Mouse (Mus musculus) monocyte, adult 2 months (primary cell): ENCODE measurements around the gene Farsb.

Experiments used
- DNase-seq, 2 experiments: peaks; one replicate each; pipeline ENCODE4 v3.0.0; 2022; ENCODE audit warnings: low spot score in 2 of 2, low read depth in 1 of 2

Farsb gene

GRCm38 (mm10) chr1:78422576-78422975 is 66.1 kb downstream of the Farsb start:
- no peak for DNase-seq

GRCm38 (mm10) chr1:78421749-78422148 is 66.9 kb downstream of the Farsb start:
- no peak for DNase-seq

GRCm38 (mm10) chr1:78420271-78420670 is 68.4 kb downstream of the Farsb start:
- no peak for DNase-seq

- no peak for DNase-seq
These were observed 69.1 kb downstream of the Farsb start for GRCm38 (mm10) chr1:78419593-78419992.

GRCm38 (mm10) chr1:78417154-78417911 is 71.4 kb downstream of the Farsb start:
- no peak for DNase-seq

GRCm38 (mm10) chr1:78414421-78414820 is 74.3 kb downstream of the Farsb start:
- DNase-seq, result no peak

- DNase-seq, result no peak
These were observed 76.0 kb downstream of the Farsb start for GRCm38 (mm10) chr1:78412668-78413067.

GRCm38 (mm10) chr1:78409396-78409795 is 79.3 kb downstream of the Farsb start:
- DNase-seq, result no peak

GRCm38 (mm10) chr1:78401413-78401812 is 87.3 kb downstream of the Farsb start:
- no peak for DNase-seq

GRCm38 (mm10) chr1:78399755-78400154 is 88.9 kb downstream of the Farsb start:
- no peak for DNase-seq

- DNase-seq, result no peak
These were observed 92.3 kb downstream of the Farsb start for GRCm38 (mm10) chr1:78396320-78396913.

GRCm38 (mm10) chr1:78395737-78396136 is 93.0 kb downstream of the Farsb start:
- DNase-seq, result no peak

- no peak for DNase-seq
These were observed 93.4 kb downstream of the Farsb start for GRCm38 (mm10) chr1:78395191-78395735.

GRCm38 (mm10) chr1:78388848-78389247 is 99.8 kb downstream of the Farsb start:
- no peak for DNase-seq

GRCm38 (mm10) chr1:78387854-78388253 is 100.8 kb downstream of the Farsb start:
- no peak for DNase-seq

GRCm38 (mm10) chr1:78380950-78381349 is 107.7 kb downstream of the Farsb start:
- DNase-seq, result no peak

- DNase-seq, result no peak
These were observed 113.6 kb downstream of the Farsb start for GRCm38 (mm10) chr1:78375058-78375457.

- no peak for DNase-seq
These were observed 114.9 kb downstream of the Farsb start for GRCm38 (mm10) chr1:78373836-78374235.

GRCm38 (mm10) chr1:78372316-78372715 is 116.4 kb downstream of the Farsb start:
- DNase-seq, result no peak

- no peak for DNase-seq
These were observed 117.0 kb downstream of the Farsb start for GRCm38 (mm10) chr1:78371569-78372236.

- no peak for DNase-seq
These were observed 118.6 kb downstream of the Farsb start for GRCm38 (mm10) chr1:78370121-78370520.
